Comparison of ENCODE assay signal across 19 mouse cellular contexts in genomic region chr3:120019826-120020683, GRCm38 (mm10).
DNase-seq lines count a peak whose midpoint lies in the region; ATAC-seq and TF ChIP-seq lines count a peak whose summit lies in the region.
"Had no signal": no experiment of that assay in that cellular context is flagged by ENCODE, and none has a peak within 500 bp of the region (broad histone marks: within the 10 kb centered on the region; RNA-seq: fewer than 3 reads in every experiment).

No protein-coding gene starts in this region.

- TF ChIP-seq POLR2A in brain, embryonic 14.5 days (IDR thresholded peaks at IDR 0.05; ENCODE audit: borderline replicate concordance, extremely low read depth, insufficient read depth, insufficient read length, poor library complexity, severe bottlenecking), result no peak

- DNase-seq in hindbrain, embryonic 11.5 days (ENCODE audit: low spot score), result no peak
- DNase-seq in brain, embryonic 14.5 days (ENCODE audit: low read depth), result peak; percentile 78
- no peak for DNase-seq in embryo, embryonic 10.5 days (ENCODE audit: low spot score)
- no peak for DNase-seq in spleen, postnatal 36 days (ENCODE audit: low spot score in 2 of 2)
- DNase-seq: adrenal gland, adult 2 months; cerebellum, adult 9-10 months; gastrocnemius, postnatal 36 days; kidney, adult 18-20 months; layer of hippocampus, postnatal 36 days; lung, postnatal 4 days had no signal

- peak; percentile 65 for ATAC-seq in hindbrain, embryonic 13.5 days (ENCODE audit: low FRiP score)
- ATAC-seq in hindbrain, embryonic 11.5 days (ENCODE audit: low FRiP score), result no peak
- ATAC-seq in hindbrain, embryonic 15.5 days (ENCODE audit: low FRiP score, low read depth), result peak; percentile 66; the same call in 1 of the 2 replicates
- peak; percentile 65; the same call in 1 of the 2 replicates for ATAC-seq in neural tube, embryonic 14.5 days (ENCODE audit: low read depth)

- no peak overlapping the region for H3K4me3 ChIP-seq in hindbrain, embryonic 13.5 days
- H3K4me3 ChIP-seq in hindbrain, embryonic 11.5 days (ENCODE audit: low read depth, low read length), result no peak overlapping the region
- no peak overlapping the region for H3K4me3 ChIP-seq in hindbrain, embryonic 15.5 days
- no peak overlapping the region for H3K4me3 ChIP-seq in neural tube, embryonic 14.5 days (ENCODE audit: low read depth, low read length)
- H3K4me3 ChIP-seq: embryonic facial prominence, embryonic 13.5 days; limb, embryonic 13.5 days; lung, embryonic 15.5 days had no signal

- no peak overlapping the region for H3K9ac ChIP-seq in hindbrain, embryonic 13.5 days
- H3K9ac ChIP-seq in hindbrain, embryonic 11.5 days (ENCODE audit: low read depth, low read length), result no peak overlapping the region
- no peak overlapping the region for H3K9ac ChIP-seq in hindbrain, embryonic 15.5 days
- no peak overlapping the region for H3K9ac ChIP-seq in neural tube, embryonic 14.5 days (replicated peaks; ENCODE audit: low read depth, low read length)
- H3K9ac ChIP-seq: embryonic facial prominence, embryonic 13.5 days; limb, embryonic 13.5 days; liver, embryonic 14.5 days; lung, embryonic 15.5 days had no signal

- H3K27ac ChIP-seq in hindbrain, embryonic 13.5 days, result peak overlapping the region; percentile 55
- no peak overlapping the region for H3K27ac ChIP-seq in hindbrain, embryonic 11.5 days (ENCODE audit: low read depth, low read length)
- H3K27ac ChIP-seq in hindbrain, embryonic 15.5 days (replicated peaks), result no peak overlapping the region; the same call in 1 of the 2 replicates
- H3K27ac ChIP-seq in neural tube, embryonic 14.5 days (ENCODE audit: low read depth, low read length), result no peak overlapping the region
- H3K27ac ChIP-seq: embryonic facial prominence, embryonic 13.5 days; kidney, postnatal 0 days; limb, embryonic 13.5 days; liver, embryonic 14.5 days; lung, embryonic 15.5 days; stomach, postnatal 0 days had no signal

- peaks cover 5% of the 10 kb centered on the region for H3K4me1 ChIP-seq in hindbrain, embryonic 13.5 days (replicated peaks)
- no peaks in the 10 kb centered on the region for H3K4me1 ChIP-seq in hindbrain, embryonic 11.5 days (replicated peaks; ENCODE audit: control insufficient read depth, insufficient read depth, low read length)
- peaks cover 9% of the 10 kb centered on the region for H3K4me1 ChIP-seq in hindbrain, embryonic 15.5 days (replicated peaks)
- no peaks in the 10 kb centered on the region for H3K4me1 ChIP-seq in neural tube, embryonic 14.5 days (ENCODE audit: control insufficient read depth, insufficient read depth, low read length)
- H3K4me1 ChIP-seq: embryonic facial prominence, embryonic 13.5 days; limb, embryonic 13.5 days; lung, embryonic 15.5 days had no signal

- no peaks in the 10 kb centered on the region for H3K27me3 ChIP-seq in hindbrain, embryonic 13.5 days
- no peaks in the 10 kb centered on the region for H3K27me3 ChIP-seq in hindbrain, embryonic 11.5 days (ENCODE audit: control insufficient read depth, insufficient read depth, low read length)
- H3K27me3 ChIP-seq in hindbrain, embryonic 15.5 days, result no peaks in the 10 kb centered on the region
- no peaks in the 10 kb centered on the region for H3K27me3 ChIP-seq in neural tube, embryonic 14.5 days (ENCODE audit: control insufficient read depth, insufficient read depth, low read length)
- H3K27me3 ChIP-seq: embryonic facial prominence, embryonic 13.5 days; limb, embryonic 13.5 days; lung, embryonic 15.5 days had no signal

- no peak for TF ChIP-seq CTCF in brain, embryonic 14.5 days (IDR thresholded peaks at IDR 0.05; ENCODE audit: borderline replicate concordance, extremely low read depth, insufficient read depth, insufficient read length)

- H3K36me3 ChIP-seq in hindbrain, embryonic 13.5 days, result no peaks in the 10 kb centered on the region
- H3K36me3 ChIP-seq in hindbrain, embryonic 11.5 days (ENCODE audit: control insufficient read depth, insufficient read depth, low read length), result no peaks in the 10 kb centered on the region
- no peaks in the 10 kb centered on the region for H3K36me3 ChIP-seq in hindbrain, embryonic 15.5 days
- no peaks in the 10 kb centered on the region for H3K36me3 ChIP-seq in neural tube, embryonic 14.5 days (ENCODE audit: control insufficient read depth, insufficient read depth, low read length)
- H3K36me3 ChIP-seq: embryonic facial prominence, embryonic 13.5 days; limb, embryonic 13.5 days; lung, embryonic 15.5 days had no signal

- no peaks in the 10 kb centered on the region; the same call in 1 of the 2 replicates for H3K9me3 ChIP-seq in hindbrain, embryonic 13.5 days
- no peaks in the 10 kb centered on the region for H3K9me3 ChIP-seq in hindbrain, embryonic 11.5 days (ENCODE audit: control insufficient read depth, low read length)
- no peaks in the 10 kb centered on the region for H3K9me3 ChIP-seq in hindbrain, embryonic 15.5 days
- H3K9me3 ChIP-seq in neural tube, embryonic 14.5 days (ENCODE audit: control insufficient read depth, low read length), result no peaks in the 10 kb centered on the region
- H3K9me3 ChIP-seq: embryonic facial prominence, embryonic 13.5 days; limb, embryonic 13.5 days; lung, embryonic 15.5 days had no signal

- H3K4me2 ChIP-seq in hindbrain, embryonic 13.5 days, result 0 out of 2 replicates have a peak overlapping the region, but pooled peaks have one; percentile 6
- no peak overlapping the region for H3K4me2 ChIP-seq in hindbrain, embryonic 11.5 days (replicated peaks; ENCODE audit: low read depth, low read length)
- peak overlapping the region; percentile 23 for H3K4me2 ChIP-seq in hindbrain, embryonic 15.5 days
- H3K4me2 ChIP-seq in neural tube, embryonic 14.5 days (ENCODE audit: low read depth, low read length), result no peak overlapping the region
- H3K4me2 ChIP-seq: embryonic facial prominence, embryonic 13.5 days; limb, embryonic 13.5 days; lung, embryonic 15.5 days had no signal

- whole genome bisulfite sequencing in hindbrain, embryonic 13.5 days, result 50% methylated on average over 10 of the region's 10 CpGs
- 73% methylated on average over 10 of the region's 10 CpGs for WGBS in hindbrain, embryonic 11.5 days
- 37% methylated on average over 10 of the region's 10 CpGs for WGBS in hindbrain, embryonic 15.5 days
- WGBS in neural tube, embryonic 14.5 days, result 49% methylated on average over 10 of the region's 10 CpGs

Comparison
In these comparisons a context has a peak if more than half of its experiments do, and no peak if none do; other contexts are left out.
1. H3K4me2 ChIP-seq: peak in hindbrain, embryonic 13.5 days (single experiment) and hindbrain, embryonic 15.5 days (single experiment); none in hindbrain, embryonic 11.5 days (single experiment) and neural tube, embryonic 14.5 days (single experiment).